Mouse (Mus musculus) ES-E14 (cell line): ENCODE data around the gene U90926.

Experiments used
- CHD2 ChIP-seq: IDR thresholded peaks from 2 replicates; pipeline ENCODE4 v1.6.1; 2014; ENCODE audit warnings: mild to moderate bottlenecking, low read depth, low read length, inconsistent platforms
- MAFK ChIP-seq: IDR thresholded peaks from 2 replicates; pipeline ENCODE4 v1.6.1; 2014; ENCODE audit warnings: mild to moderate bottlenecking, low read depth, low read length, inconsistent platforms; ENCODE audit not compliant: insufficient read depth
- ZNF384 ChIP-seq: IDR thresholded peaks from 2 replicates; pipeline ENCODE4 v1.6.1; 2012; ENCODE audit warnings: low read depth, low read length, inconsistent platforms

DNA sequence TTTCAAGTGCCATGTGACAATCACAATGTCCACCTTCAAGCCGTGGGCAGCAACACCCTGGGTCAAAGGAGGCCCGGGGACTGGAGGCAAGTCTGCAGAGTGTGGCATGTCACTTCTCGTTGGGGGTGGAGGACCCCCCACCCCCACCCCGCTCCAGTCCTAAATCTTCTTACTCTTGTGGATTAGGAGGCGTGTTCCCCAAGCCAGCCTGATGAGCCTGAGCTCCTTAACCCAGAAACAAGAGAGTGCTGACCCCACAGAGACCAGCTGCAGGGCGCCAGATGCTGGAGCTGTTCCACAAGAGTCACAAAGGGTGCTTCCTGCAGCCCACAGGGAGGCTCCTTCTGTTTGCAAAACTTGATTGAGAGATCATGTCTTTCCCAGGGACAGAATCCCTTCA lies 41.0 kb upstream of the U90926 start, which contains the start of gene Ppef2:
- no peak for TF ChIP-seq CHD2
- TF ChIP-seq ZNF384, result no peak
- TF ChIP-seq MAFK, result no peak
